Mouse (Mus musculus) hindlimb bud, embryonic 11.5 days (tissue): ENCODE measurements around the gene Gm45837.

ENCODE experiments used
- DNase-seq: peaks from one replicate; pipeline ENCODE4 v3.0.0-alpha.2; 2012; ENCODE audit warnings: low read depth, low spot score; ENCODE audit errors: extremely low spot score

Gm45837 gene

DNA sequence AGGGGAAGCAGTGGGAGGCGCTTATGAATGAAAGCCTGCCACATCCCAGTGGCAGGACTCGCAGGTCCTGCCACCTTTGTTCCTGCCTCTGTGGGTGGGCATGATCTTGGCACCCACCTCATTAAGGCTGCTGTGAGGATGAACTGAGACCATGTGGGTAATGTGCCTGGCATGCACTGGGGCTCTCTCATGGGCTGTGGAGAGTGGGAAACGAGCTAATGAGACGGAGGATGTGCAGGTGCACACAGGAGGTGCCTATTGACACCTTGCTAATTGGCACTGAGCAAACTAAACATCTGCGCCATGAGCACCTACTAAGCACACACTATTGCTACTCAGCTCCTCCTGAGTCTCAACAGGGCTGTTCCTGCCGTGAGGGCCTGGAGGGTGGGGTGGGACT is 24.4 kb downstream of the Gm45837 start:
- no peak for DNase-seq

DNA sequence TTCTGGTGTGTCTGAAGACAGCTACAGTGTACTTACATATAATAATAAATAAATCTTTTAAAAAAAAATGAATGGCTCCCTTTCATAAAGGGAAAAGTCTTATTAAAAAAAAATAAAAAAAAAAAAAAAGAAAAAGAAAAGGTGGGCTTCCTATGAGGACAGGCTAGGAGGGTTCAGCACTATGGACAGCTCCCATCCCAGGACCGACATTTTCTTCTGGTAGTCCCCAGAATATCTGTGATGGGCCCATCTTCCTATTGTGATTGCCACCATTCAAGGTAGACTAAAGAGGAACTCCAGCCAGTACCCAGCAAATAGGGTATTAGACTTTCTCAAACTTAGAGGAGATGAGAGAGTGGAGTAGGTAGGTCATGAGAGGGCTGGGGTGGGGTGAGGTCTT is 27.2 kb downstream of the Gm45837 start:
- no peak for DNase-seq

GRCm38 (mm10) chr7:101443093-101443492 is 32.4 kb downstream of the Gm45837 start:
- no peak for DNase-seq

GRCm38 (mm10) chr7:101444211-101444610 is 33.5 kb downstream of the Gm45837 start:
- DNase-seq: no peak

- DNase-seq: no peak
Observed at GRCm38 (mm10) chr7:101449855-101450254, 39.2 kb downstream of the Gm45837 start.

GRCm38 (mm10) chr7:101450422-101451401 is 40.0 kb downstream of the Gm45837 start:
- DNase-seq: peak; percentile 50

DNA sequence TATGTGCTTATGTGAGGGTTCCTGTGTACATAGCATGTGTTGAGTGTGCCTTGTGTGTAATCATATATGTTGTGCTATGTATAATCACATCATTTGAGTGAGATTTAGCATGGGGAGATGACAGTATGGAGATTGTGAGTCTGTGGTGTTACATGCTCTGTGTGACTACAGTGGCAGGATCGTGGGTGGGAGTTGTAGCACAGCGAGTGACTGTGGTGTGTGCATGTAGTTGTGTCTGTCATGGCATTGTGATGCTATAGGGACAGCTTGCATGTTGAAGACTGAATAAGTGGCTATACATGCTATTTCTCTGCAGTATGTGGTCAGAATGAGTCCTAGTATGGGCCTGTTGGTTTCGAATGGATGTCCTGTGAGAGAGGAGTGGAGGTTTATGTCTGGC is 42.0 kb downstream of the Gm45837 start:
- DNase-seq: no peak

- no peak for DNase-seq
Observed at GRCm38 (mm10) chr7:101453296-101453695, 42.6 kb downstream of the Gm45837 start.

GRCm38 (mm10) chr7:101453725-101454124 is 43.0 kb downstream of the Gm45837 start:
- DNase-seq: no peak

- no peak for DNase-seq
Observed at GRCm38 (mm10) chr7:101454479-101454878, 43.8 kb downstream of the Gm45837 start.

- no peak for DNase-seq
Observed at GRCm38 (mm10) chr7:101455141-101455540, 44.5 kb downstream of the Gm45837 start.

GRCm38 (mm10) chr7:101456318-101456717 is 45.6 kb downstream of the Gm45837 start:
- no peak for DNase-seq

- no peak for DNase-seq
Observed at GRCm38 (mm10) chr7:101456789-101457188, 46.1 kb downstream of the Gm45837 start.

DNA sequence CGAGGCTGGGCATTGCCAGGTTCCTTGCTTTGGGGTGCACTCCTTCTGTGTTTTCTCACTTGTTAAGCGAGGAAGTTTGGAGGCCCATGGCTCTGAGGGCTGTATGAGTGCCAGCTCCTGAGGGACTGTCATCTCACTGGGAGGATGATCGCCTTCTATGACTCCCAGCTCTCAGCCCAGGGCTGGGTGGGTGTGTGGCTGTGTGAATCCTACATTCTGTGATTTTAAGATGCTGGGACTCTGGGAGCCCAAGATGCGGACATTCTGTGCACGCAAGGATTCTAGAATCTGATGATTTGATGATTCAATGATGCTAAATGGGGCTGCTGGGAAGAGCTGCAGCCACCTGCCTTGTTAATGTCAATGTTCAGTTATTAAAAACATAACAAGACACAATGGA is 46.6 kb downstream of the Gm45837 start:
- DNase-seq: no peak

DNA sequence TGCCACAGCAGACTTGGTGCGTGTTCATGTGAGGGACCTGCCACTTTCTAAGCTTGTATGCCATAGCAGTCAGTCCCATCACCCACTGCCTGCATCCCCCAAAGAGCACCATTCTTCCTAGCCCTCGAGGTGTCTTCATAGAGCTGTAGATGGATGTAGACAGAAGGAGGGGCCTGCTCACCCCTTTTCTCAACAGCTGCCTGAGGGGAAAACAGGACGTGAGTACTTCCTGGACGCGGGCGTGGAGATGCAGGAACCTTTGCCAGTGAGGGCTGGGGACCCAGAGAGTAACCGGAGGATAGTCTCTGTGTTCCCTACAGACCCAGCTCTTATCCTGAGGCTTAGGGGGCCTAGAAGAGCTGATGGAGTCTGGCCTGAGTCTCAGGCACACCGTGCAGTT is 47.1 kb downstream of the Gm45837 start:
- DNase-seq: no peak

DNA sequence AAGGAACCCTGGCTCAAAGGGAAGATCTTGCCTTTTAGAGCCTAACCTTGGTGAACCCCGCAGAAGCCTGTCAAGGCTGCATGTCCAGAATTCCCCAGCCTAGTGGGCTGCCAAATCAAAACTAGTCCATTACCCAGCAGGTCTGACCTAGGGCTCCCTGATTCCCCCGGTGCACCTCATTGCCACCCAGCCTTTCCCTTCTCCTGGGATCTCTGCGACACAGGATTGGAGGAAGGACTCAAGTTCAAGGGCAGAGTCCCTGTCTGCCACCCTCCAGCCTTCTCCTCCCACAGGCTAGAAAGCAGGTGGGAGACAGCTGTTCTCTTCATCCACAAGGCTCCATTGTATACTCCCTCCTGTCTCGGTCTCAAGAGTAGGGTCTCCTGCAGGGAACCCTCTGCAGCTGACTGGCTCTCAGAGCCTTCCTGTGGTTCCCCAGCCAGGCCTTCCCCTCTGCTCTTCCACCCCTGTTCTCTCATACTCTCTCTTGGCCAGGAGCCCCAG is 47.6 kb downstream of the Gm45837 start:
- no peak for DNase-seq

GRCm38 (mm10) chr7:101459305-101459813 is 48.7 kb downstream of the Gm45837 start:
- no peak for DNase-seq

DNA sequence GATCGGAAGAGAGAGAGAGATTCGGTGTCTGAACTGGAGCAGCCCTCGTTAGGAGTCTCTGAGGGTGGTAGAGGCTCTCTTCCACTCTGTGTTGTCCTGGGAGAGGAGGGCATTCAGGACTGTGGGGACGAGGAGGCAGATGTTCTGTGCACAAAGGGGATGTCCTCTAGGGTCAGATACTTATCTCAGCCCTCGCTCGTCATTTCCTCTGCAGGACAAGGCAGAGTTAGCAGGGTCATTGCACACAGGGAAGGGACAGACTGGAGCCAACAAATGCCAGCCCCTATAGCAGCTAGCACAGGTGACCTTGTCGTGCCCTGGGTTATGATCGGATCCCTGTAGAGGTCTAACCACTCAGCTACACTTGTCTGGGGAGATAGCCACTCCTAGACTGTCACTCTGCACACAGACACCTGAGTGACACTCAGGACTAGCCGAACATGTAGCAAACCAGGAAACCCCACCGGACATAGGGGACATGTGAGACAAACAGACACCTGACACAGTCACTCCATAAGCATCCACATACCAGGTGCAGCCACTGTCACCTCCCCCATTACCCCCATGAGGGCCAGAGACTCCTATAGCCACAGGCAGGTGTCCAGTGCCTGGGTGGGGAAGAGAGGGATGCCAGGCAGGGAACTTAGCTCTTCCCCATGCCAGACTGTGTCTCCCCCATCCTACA is 49.4 kb downstream of the Gm45837 start:
- no peak for DNase-seq

- no peak for DNase-seq
Observed at GRCm38 (mm10) chr7:101460608-101460957, 49.9 kb downstream of the Gm45837 start.

DNA sequence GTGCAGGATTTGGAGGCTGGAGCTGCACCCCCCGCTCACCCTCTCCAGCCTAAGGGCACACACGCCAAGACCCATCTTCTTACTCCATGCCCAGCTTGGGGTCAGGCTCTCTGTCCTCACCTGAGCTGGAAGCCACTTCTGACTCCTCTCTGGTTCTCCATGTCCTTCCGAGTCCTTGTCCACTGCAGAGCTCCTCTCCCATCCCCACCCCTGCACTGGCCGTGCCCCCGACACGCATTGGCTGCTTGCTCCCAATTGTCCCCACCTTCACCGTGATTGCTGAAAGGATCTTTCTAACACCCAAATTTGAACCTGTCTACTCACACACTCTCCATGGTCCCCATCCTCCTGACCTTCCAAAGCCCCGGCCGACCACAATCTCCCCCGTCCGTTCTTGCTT is 50.9 kb downstream of the Gm45837 start:
- DNase-seq: no peak

- DNase-seq: no peak
Observed at GRCm38 (mm10) chr7:101462327-101463068, 51.8 kb downstream of the Gm45837 start.
